Mouse (Mus musculus) kidney, postnatal 14 days (tissue): ENCODE measurements at regions not wholly inside any gene's neighbourhood (a gene's known extent, or its start where the extent isn't known, plus 50 kb on each side); places are given as distances from the start of the nearest gene placed in this dataset.
A peak's percentile ranks its signal among the peaks of the same experiment; 100 is the strongest.

Source experiments
- DNase-seq: peaks from one replicate; pipeline ENCODE4 v3.0.0; 2022; ENCODE audit warnings: mixed read lengths

GRCm38 (mm10) chr1:44957125-44957524 is 354.2 kb upstream of the Col3a1 start:
- no peak for DNase-seq

GRCm38 (mm10) chr1:44987171-44987570 is 324.2 kb upstream of the Col3a1 start:
- DNase-seq, result no peak

GRCm38 (mm10) chr1:45020516-45020915 is 290.8 kb upstream of the Col3a1 start:
- no peak for DNase-seq

GRCm38 (mm10) chr1:45021234-45021633 is 290.1 kb upstream of the Col3a1 start:
- no peak for DNase-seq

GRCm38 (mm10) chr1:45022146-45022841 is 289.0 kb upstream of the Col3a1 start:
- DNase-seq, result peak; percentile 69

GRCm38 (mm10) chr1:45023336-45023735 is 288.0 kb upstream of the Col3a1 start:
- no peak for DNase-seq

- no peak for DNase-seq
These were observed 279.8 kb upstream of the Col3a1 start for GRCm38 (mm10) chr1:45031436-45032027.

- DNase-seq, result no peak
These were observed 278.0 kb upstream of the Col3a1 start for GRCm38 (mm10) chr1:45033343-45033742.

GRCm38 (mm10) chr1:45041328-45041727 is 270.0 kb upstream of the Col3a1 start:
- DNase-seq, result no peak

GRCm38 (mm10) chr1:45041815-45042214 is 269.5 kb upstream of the Col3a1 start:
- no peak for DNase-seq

- peak; percentile 3 for DNase-seq
These were observed 268.0 kb upstream of the Col3a1 start for GRCm38 (mm10) chr1:45043245-45043926.

- DNase-seq, result peak; percentile 34
These were observed 220.3 kb upstream of the Col3a1 start for GRCm38 (mm10) chr1:45090841-45091535.

GRCm38 (mm10) chr1:45100966-45101365 is 210.4 kb upstream of the Col3a1 start:
- DNase-seq, result peak; percentile 4

GRCm38 (mm10) chr1:45116409-45117144 is 194.8 kb upstream of the Col3a1 start:
- no peak for DNase-seq

GRCm38 (mm10) chr1:45135152-45135714 is 176.1 kb upstream of the Col3a1 start:
- no peak for DNase-seq

GRCm38 (mm10) chr1:45147019-45147418 is 164.3 kb upstream of the Col3a1 start:
- no peak for DNase-seq

- no peak for DNase-seq
These were observed 129.7 kb upstream of the Col3a1 start for GRCm38 (mm10) chr1:45181632-45182031.

- no peak for DNase-seq
These were observed 126.0 kb upstream of the Col3a1 start for GRCm38 (mm10) chr1:45185341-45185740.

- no peak for DNase-seq
These were observed 103.4 kb upstream of the Col3a1 start for GRCm38 (mm10) chr1:45207926-45208325.

GRCm38 (mm10) chr1:45216272-45216671 is 95.1 kb upstream of the Col3a1 start:
- DNase-seq, result no peak
